Mouse (Mus musculus) frontal cortex, adult 2 months (tissue): ENCODE data around the gene Tekt3. TPM values are rescaled to one million over a fixed set of nuclear protein-coding genes. Genes with fewer than 3 reads are reported as not detected.

Experiments
- DNase-seq, 2 experiments: peaks; one replicate each; pipeline ENCODE4 v3.0.0; 2022; ENCODE audit warnings: low spot score in 1 of 2; ENCODE audit errors: extremely low spot score in 1 of 2
- polyA plus RNA-seq: library from polyadenylated mRNA; depleted of rRNA; stranded (reverse); fragments of >200 nt; gene quantifications from 2 replicates; pipeline ENCODE4 v1.2.3, GENCODE M21; 2012

The Tekt3 gene
- polyA plus RNA-seq, 1 experiment = not detected

- DNase-seq = no peak
Observed at GRCm38 (mm10) chr11:63122776-63123350, 61.4 kb downstream of the Tekt3 start.

GRCm38 (mm10) chr11:63124316-63124715 is 62.9 kb downstream of the Tekt3 start:
- DNase-seq = no peak

GRCm38 (mm10) chr11:63125832-63126456 is 64.5 kb downstream of the Tekt3 start:
- no peak for DNase-seq

GRCm38 (mm10) chr11:63126976-63127375 is 65.5 kb downstream of the Tekt3 start:
- no peak for DNase-seq

DNA sequence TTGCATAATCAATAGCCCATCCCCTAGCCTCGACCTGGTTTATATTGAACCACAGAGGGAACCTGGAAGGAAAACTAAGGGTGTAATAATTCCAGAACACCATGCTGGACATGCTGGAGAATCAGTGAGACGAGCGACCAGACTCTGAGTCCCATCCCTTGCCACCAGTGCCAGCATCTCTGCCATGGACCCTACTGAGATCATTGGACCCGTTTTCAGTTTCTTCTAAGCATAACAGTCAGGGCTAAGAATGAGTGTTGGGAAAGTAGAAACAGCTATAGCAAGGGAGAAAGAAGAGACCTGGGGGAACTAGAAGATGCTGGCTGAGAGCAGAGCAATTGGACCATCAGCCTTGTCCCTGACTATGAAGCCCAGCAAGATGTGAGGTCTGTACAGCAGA is 66.1 kb downstream of the Tekt3 start:
- no peak for DNase-seq

DNA sequence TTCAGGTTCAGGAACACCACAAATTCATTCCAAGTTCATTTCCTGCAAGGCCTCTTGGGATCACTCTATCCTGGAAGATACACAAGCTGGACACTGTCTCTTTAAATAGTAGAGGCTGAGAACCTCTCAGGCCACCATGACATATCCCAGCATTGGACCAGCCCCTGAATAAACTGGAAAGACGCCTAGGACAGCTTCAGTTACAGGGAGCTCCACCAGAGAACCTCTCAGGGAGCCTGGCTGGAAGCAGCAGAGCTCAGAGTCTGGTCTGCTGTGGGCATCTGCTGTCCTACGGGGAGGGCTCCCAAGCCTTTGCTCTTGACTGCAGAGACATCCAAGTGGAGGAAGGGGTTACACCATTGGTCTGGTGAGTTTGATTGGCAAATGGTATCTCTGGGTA is 67.3 kb downstream of the Tekt3 start, which contains the start of gene Pmp22:
Gene Pmp22, plus strand, starts transcription at position 199 of the 400 bp plus-strand sequence.
- DNase-seq = no peak

DNA sequence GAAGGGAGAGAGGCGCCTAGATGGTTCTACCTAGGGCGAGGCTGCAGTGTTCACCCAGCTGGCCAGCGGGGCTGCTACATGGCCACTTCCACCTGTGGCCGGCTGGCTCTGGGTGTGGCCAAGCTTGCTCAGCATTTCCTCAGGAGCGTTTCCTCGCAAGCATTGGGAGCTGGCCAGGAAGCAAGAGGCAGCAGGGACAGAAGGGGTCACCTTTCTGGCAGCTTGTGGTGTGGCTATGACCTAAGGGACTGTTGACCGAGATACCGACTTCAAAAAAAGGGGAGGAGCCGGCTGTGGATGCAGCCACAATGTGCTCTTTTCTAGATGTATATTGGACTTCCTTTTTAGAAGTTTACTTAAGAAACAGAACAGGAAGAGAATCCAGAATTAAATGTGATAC is 67.9 kb downstream of the Tekt3 start:
- DNase-seq = no peak

GRCm38 (mm10) chr11:63129840-63130239 is 68.4 kb downstream of the Tekt3 start:
- no peak for DNase-seq

- DNase-seq = peak in 1 of 2 experiments; percentile 30
Observed at GRCm38 (mm10) chr11:63130497-63130896, 69.0 kb downstream of the Tekt3 start.

DNA sequence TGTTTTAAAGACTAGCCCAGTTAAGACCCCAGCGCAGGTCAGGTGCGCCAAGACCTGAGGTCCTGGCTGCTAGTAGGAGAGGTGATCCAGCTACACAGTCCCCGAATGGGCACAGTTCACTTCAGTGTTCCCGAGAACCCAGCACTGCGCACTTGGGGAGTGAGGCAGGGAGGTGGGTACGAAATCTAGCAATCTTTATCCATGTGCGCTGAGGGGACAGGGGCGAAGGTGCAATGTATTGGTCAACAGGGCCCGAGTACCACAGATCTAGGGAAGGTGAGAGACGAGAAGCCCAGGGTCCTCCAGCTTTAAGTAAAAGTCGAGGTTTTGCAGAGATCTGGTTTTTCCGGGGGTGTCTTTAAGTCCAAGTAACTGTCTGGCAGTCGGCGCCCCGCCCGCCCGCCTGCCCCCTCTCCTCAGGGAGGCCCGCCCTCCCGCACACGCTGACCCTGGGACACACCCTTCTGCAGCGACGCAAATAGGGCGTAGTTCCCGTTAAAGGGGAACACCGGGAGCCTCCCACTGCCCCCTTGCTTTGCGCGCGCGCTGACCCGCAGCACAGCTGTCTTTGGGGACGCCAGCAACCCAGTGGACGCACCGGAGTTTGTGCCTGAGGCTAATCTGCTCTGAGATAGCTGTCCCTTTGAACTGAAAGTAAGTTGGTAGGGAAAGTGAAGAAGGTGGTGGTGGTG is 69.7 kb downstream of the Tekt3 start:
- DNase-seq = no peak

DNA sequence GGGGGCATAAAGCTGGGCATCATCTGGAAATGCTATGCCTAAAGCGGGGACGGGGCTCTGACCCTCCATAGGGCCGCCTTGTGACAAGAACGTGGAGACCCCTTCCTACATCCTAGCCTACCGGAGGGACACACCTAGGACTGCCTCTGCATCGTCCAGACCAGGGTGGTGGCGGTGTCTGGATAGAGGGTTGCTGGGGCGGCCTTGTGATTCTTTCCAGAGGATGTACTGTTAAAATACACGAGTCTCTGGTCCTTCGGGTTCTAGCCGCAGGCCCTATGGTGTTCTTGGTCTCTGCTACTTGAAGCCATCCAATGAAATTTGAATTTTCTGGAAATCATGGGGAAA is 70.2 kb downstream of the Tekt3 start:
- no peak for DNase-seq

- no peak for DNase-seq
Observed at GRCm38 (mm10) chr11:63132151-63132500, 70.7 kb downstream of the Tekt3 start.

- DNase-seq = peak; percentile 21 to 65
Observed at GRCm38 (mm10) chr11:63132501-63133435, 71.3 kb downstream of the Tekt3 start.

GRCm38 (mm10) chr11:63134021-63134420 is 72.6 kb downstream of the Tekt3 start:
- DNase-seq = no peak

DNA sequence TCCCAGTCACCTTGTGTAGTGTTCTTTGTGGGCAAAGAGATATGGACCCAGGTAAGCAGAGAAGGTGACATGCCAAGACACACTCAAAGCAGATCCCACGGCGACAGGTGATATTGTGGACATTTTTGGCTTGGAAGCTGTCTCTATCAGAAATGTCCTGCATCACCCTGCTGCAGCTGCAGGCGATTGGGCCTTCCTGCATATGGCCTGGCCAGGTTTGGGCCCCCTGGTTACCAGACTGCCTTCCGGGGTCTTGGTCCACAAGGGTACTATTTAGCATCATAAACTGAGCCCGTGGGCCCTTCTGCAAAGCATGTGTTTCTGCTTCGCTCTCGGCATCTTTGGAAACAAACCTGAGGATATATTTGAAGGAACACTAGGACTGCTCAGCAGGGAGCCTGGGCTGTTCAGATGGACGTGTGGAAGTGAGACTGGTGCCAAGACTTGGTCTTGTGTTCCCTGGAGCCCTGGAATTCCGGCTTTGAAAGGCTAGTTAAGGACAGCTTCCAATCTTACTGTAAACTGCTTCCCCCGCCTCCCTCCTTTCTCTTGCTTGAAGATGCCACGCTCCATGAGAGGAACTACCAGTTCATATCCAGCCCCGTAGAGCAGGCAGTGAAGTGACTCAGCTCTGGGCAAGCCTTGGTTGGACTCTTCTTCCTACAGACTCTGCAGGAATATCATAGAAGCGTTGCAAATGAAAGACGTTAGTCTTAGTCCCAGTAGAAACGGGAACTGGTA is 73.5 kb downstream of the Tekt3 start:
- peak in 1 of 2 experiments; percentile 36 for DNase-seq

DNA sequence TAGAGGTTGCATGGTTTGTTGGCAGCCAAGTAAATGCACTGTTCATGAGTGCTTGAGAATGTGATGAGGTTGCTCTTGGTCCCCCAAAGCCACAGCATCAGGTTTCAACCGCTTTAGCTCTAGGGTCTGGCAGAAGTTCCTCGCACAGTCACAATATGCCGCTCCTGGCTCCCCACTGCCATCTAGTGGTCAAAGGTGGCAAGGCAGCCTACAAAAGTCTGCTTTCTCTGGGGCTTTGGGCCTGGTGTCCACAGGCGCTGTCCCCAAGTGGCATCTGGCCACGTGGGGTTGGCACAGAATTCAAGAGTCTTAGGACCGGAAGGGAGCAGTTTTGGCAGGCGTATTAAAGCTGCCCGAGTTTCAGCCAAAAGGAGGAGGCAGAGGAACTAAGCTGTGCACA is 74.2 kb downstream of the Tekt3 start:
- DNase-seq = peak; percentile 84 to 98

GRCm38 (mm10) chr11:63136205-63136604 is 74.8 kb downstream of the Tekt3 start:
- peak in 1 of 2 experiments; percentile 22 for DNase-seq

- DNase-seq = no peak
Observed at GRCm38 (mm10) chr11:63136836-63137416, 75.5 kb downstream of the Tekt3 start.

- DNase-seq = no peak
Observed at GRCm38 (mm10) chr11:63138739-63139138, 77.3 kb downstream of the Tekt3 start.

GRCm38 (mm10) chr11:63142311-63142710 is 80.9 kb downstream of the Tekt3 start:
- no peak for DNase-seq
